Mouse (Mus musculus) urinary bladder, postnatal 25 days (tissue): ENCODE measurements at regions not wholly inside any gene's neighbourhood (a gene's known extent, or its start where the extent isn't known, plus 50 kb on each side); places are given as distances from the start of the nearest gene placed in this dataset.

Source experiments
- DNase-seq: peaks from one replicate; pipeline ENCODE4 v3.0.0; 2022; ENCODE audit warnings: low spot score

DNA sequence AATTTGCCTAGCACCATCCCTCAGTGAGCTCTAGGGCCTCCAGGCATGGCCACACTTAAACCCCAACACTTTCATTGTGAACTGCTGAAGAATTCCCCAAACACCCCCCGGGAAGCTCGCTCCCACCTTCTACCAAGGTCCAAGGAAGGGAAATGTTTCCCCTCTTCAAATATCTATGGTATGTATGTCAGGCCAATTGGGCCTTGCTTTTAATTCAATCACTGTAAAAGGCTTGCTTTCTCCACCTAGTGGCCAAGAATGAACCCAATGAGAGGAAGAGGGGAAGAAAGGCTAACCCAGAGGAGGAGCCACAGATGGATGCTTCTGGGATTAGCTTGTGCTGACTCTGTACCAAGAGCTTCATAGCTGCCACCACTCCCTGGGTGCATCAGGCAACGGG, 336.3 kb upstream of the Tgfbr2 start:
- no peak for DNase-seq

DNA sequence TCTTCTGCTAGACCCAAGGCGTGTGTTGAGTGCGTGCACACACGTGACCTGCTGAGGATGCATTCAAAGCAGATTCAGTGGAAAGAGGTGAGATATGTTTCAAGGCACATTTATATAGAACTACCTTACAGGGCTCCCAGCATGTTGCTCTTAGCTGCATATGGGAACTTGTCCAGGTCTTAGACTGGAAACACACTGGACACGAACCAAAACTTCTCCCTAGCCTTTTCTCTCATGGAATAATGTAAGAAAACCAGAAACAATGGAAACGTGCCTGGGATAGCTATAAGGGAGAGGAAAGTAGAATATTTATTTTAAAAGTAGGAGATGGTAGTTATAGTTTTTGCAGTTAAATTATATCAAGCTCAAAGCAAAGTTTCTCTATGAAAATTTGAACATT, 332.6 kb upstream of the Tgfbr2 start:
- no peak for DNase-seq

DNA sequence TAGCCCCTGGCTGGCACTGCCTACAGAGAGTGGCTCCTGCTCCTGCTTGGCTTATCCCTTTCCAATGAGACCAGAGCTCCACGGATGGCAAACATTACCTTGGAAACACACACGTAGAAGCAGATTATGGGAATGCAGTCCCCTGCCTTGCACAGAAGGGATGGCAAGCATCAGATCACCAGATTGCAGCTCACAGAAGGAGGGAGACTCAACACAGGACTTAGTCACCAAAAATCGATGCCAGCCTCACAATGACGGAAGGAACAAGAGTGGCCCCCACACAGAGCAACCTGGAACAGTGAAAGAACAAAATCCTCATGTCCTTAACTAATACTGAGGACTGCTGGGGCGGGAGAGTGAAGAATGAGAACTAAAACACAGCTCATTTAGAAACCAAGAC, 327.7 kb upstream of the Tgfbr2 start:
- no peak for DNase-seq

DNA sequence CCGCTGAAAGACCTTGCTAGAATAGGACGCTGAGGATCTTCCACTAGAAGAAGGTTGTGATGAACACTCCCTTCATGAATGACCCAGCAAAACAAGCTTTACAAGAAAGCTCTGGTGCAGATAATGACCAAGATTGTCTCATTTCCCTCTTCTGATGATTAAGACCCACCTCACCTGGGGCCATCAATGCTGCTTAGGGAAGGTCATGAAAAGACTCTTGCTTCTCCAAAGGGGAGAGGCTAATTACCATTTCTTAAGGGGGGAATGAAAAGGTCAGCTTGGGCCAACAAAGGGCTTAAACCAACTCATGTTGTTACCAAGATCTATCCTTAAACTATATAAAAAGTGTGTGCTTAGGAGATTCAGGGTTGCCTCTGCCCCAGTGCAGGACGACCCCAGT, 325.8 kb upstream of the Tgfbr2 start:
- no peak for DNase-seq

DNA sequence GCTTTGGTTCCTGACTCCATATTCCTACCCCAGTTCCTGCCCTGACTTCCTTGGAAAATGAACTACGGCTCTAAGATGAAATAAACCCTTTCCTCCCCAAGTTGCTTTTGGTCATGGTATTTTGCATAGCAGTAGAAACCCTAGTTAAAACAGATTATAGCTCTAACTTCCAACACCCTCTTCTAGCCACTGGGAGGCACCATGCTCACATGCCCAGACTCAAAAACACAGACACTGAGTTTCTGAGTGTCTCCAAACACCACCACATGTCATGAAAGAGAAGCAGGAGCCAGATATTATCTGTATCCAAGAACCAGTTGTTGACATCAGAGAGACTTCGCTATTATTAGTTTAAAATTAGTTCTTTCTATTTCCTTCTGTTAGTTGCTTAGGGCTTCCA, 316.1 kb upstream of the Tgfbr2 start:
- DNase-seq, result no peak

DNA sequence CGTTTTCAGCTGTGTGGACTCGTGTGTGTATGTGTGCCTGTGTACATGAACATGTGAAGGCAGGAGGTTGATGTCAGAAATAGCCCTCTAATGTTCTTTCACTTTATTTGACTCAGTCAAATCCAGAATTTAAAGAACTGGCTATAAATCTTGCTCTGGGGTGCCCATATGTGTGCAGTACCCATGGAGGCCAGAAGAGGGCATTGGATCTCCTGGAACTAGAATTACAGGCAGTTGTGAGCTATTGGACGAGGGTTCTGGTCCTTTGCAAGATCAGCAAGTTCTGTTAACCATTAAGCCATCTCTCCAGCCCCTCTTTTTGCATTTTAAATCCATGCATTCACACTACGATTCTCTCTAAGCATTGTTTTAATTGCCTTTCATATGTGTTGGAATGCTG, 314.6 kb upstream of the Tgfbr2 start:
- DNase-seq, result no peak

DNA sequence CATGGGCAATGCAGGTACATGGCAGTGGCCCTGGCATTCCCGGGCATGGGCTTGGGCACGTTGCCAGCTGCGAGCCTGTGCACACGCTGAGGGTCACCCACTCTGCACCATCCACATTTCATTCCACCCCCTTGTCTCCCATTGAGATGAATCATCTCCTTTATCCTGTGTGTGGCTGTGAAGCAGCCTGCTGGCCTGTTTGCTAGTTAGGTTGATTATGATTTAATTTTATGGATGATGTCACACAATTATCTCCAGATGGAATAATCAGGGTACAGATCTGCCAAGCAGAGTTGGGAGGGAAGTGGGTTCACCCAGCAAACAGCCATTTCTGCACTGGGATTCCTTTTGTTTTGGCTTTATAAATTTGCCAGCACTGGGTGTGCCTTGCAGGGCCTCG, 314.1 kb upstream of the Tgfbr2 start:
- DNase-seq, result no peak

DNA sequence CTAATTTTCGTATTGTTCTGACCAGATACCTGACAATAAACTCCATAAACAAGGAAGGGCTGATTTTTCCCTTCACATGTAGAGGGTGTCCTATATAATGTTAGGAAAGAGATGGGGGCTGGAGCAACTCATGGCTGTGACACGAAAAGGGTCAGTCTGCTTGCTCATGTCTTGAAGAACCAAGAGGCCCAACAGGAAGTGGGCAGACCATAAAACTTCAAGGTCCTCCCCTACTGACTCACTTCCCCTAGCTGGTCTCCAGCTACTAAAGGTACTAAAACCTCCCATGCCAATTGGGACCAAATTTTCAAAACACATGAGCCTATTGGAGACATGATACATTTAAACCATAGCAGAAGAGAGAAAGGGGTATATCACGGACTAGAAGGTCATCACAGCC, 302.1 kb upstream of the Tgfbr2 start:
- no peak for DNase-seq

DNA sequence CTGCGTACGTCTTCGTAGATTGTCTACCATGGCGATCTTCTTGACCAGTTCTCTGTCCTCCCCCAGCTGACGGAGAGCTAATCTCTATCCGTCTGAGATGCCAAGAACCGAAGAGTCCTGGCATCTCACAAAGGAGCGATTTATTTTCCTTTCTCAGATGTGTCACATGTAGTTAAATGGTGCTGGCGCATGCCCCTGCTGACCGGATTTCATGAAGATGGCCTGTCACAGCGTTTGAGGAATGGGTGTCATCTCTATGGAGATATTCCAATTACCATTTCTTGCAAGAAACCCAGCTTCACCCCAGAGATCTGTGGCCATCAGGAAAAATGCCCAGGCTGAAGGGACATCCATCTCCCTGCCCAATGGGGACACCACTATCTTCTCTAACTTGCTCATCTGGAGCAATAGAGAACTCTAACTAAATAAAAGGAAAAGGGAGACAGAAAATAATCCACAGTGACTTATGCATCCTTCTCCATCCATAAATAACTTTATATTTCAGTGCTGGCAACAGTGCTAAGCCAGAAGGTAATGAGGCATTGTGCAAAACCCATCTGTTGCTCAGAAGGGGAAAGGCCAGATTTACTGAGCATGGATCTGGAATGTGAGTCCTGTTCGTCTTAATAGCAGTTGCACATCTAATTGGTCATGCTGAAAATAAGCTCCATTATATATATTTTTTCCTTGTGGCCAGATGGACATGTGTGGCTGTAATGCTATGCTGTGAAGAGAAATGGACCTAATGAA, 300.2 kb upstream of the Tgfbr2 start:
- no peak for DNase-seq

DNA sequence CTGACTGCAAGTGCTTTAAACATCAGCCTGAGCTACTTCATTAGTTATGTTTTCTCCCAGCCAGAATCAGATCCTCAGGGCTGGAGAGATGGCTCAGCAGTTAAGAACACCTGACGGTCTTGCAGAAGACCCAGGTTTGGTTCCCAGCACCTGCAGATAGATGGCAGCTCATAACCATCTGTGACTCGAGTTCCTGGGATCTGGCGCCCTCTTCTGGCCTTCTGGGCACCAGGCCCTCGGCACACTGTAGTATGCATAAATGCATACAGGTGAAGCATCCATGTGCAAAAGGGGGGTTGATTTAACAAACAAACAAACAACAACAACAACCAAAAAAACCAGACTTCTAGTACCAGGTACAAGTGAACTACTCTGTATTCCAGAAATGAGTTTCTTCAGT, 297.7 kb upstream of the Tgfbr2 start:
- no peak for DNase-seq

DNA sequence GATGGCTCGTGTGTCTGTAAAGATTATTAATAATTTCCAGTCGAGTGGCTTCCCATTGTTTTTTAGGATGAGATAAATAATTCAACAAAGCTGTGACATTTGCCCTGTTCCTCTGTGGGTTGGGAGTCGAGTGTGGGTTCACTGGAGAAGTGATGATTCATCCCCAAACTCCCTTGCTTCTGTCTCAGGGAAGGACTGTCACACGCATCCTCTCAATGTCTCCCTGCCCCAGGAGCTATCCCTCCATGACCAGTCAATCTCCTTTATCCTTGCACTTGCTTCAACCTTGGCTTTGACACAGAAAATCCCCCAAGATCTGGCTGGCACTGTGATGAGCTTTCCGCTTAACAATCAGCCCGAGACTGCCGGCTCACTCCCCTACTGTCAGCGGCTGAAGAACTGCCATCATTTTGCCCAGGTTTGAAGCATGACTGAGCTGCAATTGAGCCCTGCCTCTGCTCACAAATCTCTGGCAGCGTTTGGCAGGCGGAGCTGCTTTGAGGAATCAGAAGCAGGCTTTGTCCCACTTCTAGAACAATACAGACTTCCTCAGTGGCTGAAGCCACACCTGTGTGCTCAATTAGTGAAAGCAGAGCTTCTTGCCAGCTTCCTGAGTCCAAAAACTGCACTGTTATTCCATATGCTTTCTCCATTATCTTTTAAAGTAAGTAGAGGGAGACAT, 293.6 kb upstream of the Tgfbr2 start:
- DNase-seq, result no peak

DNA sequence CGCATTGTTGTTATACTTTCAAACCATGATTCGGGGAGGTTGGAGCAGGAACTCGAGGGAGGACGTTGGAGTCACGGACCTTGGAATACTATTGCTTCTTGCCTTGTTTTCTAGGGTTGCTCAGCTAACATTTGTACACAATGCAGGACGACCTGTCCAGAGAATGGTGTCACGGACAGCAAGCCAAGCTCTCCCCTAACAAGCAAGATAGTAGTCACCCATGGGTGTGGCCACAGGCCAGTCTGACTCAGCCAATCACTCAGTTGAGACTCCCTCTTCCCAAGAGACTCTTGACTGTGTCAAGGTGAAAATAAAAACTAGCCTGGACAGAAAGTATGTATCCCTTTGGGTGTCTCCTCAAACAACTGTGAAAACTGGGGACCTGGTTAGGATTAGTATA, 291.2 kb upstream of the Tgfbr2 start:
- DNase-seq, result no peak

DNA sequence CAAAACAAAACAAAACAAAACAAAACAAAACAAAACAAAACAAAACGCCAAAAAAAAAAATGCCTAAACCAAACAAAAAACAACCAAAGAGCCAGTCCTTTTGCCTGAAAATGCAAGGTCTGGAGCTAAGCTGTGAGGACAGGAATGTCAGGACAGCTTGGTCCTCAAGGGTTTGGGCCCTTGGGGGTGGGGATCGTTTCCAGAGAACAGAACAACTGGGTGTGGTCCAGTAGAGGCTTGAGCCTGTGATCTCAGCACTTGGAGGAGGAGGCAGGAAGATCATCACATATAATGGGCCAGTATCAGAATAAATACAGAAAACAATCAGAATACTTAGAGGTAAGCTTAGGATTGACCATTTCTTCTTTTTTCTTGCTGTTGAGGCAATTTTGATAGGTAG, 289.5 kb upstream of the Tgfbr2 start:
- no peak for DNase-seq

DNA sequence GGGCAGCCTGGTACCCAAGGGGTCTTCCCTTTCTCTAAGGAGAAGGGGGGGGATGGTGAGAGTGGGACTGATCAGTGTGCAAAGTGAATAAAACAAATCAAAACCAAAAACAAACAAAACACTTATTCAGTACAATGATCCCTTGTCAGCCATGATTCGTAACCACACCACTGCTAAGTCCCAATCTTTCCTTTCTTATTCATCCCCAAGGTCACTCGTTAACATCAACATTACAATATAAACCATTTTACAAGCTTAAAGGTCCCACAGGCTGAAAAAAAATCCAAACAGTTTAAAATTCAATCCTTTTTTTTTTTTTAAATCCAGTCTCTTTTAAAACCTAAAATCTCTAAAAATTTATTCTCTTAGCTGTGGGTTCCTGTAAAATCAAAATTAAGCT, 287.1 kb upstream of the Tgfbr2 start:
- DNase-seq, result no peak

DNA sequence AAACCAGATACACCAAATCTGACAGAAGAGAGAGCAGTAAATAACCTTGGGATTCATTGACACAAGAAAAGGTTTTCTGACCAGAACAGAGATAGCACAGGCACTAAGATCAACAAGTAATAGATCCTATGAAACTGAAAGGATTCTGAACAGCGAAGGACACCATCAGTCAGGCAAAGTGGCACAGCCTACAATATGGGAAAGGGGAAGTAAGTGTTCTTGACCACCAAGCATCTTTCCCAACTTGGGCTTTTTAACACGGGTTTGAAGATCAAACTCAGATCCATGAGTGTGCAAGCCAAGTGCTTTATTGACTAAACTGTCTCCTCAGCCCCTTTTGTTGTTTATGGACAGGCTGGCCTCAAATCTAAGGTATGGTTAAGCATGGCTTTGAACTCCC, 284.9 kb upstream of the Tgfbr2 start:
- no peak for DNase-seq

DNA sequence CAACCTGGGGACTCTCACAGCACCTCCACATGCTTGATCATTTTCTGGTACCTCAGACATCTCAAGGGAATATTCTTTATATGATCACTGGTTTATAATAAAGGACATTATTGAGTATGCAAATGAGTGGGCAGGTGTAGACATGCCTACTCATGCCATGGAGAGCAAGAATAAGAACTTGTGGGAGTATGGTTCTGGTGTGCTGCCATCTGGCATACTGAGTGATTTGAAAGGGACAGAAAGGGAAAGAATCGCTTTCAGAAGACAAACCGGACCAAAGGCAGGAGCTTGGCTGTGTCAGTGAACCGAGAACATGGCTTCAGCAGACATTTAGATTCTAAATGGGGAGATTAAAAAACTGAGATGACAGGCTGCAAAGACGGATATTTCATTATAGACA, 276.9 kb upstream of the Tgfbr2 start:
- no peak for DNase-seq

DNA sequence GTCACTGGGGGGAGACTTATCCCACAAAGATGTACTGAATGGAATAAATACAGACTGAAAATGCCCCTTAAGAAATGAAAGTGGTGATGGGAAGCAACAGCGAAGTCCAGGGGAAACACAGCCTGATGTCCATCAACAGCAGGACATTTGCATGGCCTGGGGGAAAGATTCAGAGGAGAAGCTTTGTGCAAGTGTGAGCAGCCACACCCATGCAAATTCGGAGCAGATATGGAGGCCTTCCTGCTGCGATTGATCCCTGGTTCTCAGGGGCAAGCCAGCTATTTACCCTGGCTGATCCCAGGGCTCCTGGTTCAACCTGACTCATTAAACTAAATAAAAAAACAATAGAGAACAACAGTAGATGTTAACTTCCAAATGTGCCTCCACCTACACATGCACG, 275.7 kb upstream of the Tgfbr2 start:
- DNase-seq, result no peak

DNA sequence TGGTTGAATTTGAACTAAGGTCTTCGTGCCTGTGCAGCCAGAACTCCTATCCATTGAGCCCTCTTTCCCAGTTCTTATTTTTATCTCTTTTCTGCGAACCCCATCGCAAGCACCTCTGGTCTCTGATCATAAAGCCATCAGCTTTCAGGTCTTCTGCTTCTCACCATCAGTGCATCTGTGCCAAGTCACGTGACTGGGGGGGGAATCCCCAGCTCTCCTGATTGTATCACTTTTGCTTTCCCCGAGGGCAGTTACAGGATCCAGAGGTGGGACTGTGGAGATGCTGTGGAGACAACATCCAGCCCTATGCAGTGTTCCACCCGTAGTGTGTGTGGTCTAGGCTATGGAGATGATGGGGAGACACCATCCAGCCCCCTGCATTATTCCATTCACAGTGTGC, 272.6 kb upstream of the Tgfbr2 start:
- no peak for DNase-seq

DNA sequence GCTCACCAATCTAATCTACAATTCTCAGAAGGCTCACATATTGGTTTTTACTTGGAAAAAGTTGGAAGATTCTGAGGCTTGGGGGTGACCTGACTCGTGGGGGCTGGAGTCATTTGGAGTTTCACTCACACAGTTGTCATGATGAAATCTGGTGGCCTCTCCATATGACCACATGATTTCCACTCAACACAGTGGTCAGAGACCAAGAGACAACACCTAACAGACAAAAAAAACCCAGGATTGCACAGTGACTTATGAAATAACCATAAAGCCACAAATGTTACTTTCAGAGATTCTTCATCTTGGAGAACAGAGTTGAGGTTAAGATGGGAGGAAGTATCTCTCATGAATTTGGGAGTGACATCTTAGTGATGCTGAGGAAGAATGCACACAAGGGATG, 263.4 kb upstream of the Tgfbr2 start:
- no peak for DNase-seq

DNA sequence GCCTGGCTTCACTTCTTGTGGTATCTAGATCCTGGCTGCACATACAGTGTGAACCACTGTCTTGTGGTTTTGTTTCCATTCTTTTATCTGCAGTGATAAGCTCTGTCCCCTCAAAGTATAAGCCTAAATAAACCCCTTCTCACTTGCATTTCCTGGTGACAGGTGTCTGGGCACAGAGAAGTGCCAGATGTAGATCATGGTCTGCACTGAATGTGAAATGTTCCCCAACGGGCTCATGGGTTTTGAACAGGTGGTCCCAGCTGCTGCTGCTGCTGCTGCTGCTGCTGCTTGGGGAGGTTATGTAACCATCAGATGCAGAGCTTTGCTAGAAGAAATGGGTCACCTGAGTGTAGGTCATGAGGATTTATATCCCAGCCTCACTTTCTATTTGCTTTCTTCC, 259.3 kb upstream of the Tgfbr2 start:
- DNase-seq, result no peak

DNA sequence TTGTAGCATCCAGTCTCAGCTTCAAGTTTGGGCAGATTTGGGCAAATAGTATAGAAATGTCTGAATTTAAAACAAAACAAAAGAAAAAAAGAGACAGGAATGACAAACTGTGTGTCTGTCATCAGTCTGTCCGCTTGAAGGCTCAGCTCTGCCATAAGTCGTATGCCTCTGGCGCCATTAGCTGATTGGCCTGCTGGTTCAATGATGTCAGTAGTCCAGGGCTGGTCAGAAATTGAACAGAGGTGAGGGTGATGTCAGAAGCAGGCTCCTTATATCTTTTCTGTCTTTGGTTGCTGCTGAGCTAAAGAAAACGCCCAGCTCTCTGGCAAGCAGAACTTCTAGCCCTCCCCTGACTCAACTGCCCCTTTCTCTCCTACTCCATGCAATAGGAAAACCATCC, 253.9 kb upstream of the Tgfbr2 start:
- no peak for DNase-seq

DNA sequence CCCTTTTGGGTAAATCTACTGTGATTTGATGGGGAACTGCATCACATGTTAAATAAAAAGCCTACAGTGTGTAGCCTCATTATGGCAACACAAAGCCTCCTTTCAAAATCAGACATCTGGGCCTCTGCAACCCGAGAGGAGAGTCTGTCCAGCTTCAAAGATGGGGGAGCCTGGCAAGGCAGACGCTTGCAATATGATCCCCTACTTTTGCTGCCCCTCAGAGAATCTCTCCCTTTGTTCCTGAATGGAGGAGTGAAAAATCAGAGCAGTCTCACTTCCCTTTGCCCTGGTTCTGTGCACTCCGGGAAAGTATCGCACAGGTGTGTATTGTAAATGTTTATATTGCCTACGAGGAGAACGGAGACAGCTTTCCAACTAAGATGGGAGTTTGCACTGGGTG, 253.3 kb upstream of the Tgfbr2 start:
- no peak for DNase-seq

DNA sequence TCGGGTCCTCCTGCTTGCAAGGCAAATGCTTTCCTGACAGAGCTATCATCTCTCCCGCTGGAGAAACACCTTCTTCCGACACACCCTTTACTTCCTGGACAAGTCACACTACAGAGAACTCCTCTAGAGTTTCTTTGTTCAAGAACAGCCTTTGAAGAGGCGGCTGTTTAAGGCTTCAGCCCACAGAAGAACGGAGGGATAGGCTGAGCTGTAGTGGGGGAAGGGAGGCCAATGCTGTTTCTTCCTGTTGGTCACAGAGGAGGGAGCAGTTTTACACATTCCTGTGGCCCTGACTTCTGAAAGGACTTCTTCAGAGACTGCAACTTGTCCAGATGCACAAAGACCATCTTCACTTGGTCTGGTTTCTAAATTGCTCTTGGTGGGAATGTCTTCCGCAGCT, 252.1 kb upstream of the Tgfbr2 start:
- no peak for DNase-seq
